Mouse (Mus musculus) midbrain, postnatal 0 days (tissue): ENCODE data around the gene Slc27a2. TPM values are rescaled to one million over a fixed set of nuclear protein-coding genes. Genes with fewer than 3 reads are reported as not detected.
"Not testable (repeated sequence)": the region's sequence is repeated elsewhere in the genome, so short reads cannot be mapped to it uniquely, and the experiment has no call there.

ENCODE experiments used
- ATAC-seq: fragments of 200-750 bp; cut with Nextera tagmentation; 2 replicates; pipeline ENCODE4 v1.8.0; 2017; ENCODE audit warnings: moderate number of reproducible peaks, mild to moderate bottlenecking, moderate TSS enrichment, moderate library complexity; ENCODE audit not compliant: low FRiP score
- DNase-seq: peaks from one replicate; pipeline ENCODE4 v3.0.0-alpha.2; 2015; ENCODE audit warnings: low spot score
- H3K27ac ChIP-seq: fragments of 300-500 bp; sonication (generic); 2 replicates; pipeline ENCODE4 v1.5.1; 2014; ENCODE audit warnings: low read depth, mild to moderate bottlenecking, low read length, mixed read lengths
- H3K27me3 ChIP-seq: fragments of 300-500 bp; sonication (generic); 2 replicates; pipeline ENCODE4 v1.6.1; 2014; ENCODE audit warnings: low read length, control low read depth, mixed read lengths; ENCODE audit not compliant: insufficient read depth
- H3K36me3 ChIP-seq: fragments of 300-500 bp; sonication (generic); 2 replicates; pipeline ENCODE4 v1.6.1; 2014; ENCODE audit warnings: low read length, control low read depth, mixed read lengths; ENCODE audit not compliant: insufficient read depth
- H3K4me1 ChIP-seq: fragments of 300-500 bp; sonication (generic); 2 replicates; pipeline ENCODE4 v1.6.1; 2014; ENCODE audit warnings: mild to moderate bottlenecking, control low read depth, antibody characterized with exemption, low read length, mixed read lengths; ENCODE audit not compliant: insufficient read depth
- H3K4me2 ChIP-seq: fragments of 300-500 bp; sonication (generic); 2 replicates; pipeline ENCODE4 v1.6.1; 2014; ENCODE audit warnings: low read depth, mild to moderate bottlenecking, low read length, mixed read lengths; ENCODE audit not compliant: poor library complexity, severe bottlenecking
- H3K4me3 ChIP-seq: fragments of 300-500 bp; sonication (generic); 2 replicates; pipeline ENCODE4 v1.5.1; 2014; ENCODE audit warnings: low read depth, mild to moderate bottlenecking, low read length, moderate library complexity
- H3K9ac ChIP-seq: fragments of 300-500 bp; sonication (generic); replicated peaks from 2 replicates; pipeline ENCODE4 v1.6.1; 2014; ENCODE audit warnings: mild to moderate bottlenecking, low read length, moderate library complexity, mixed read lengths; ENCODE audit not compliant: poor library complexity, severe bottlenecking
- H3K9me3 ChIP-seq: fragments of 300-500 bp; sonication (generic); 2 replicates; pipeline ENCODE4 v1.6.1; 2016; ENCODE audit warnings: low read length, control low read depth
- CTCF ChIP-seq: IDR thresholded peaks from 2 replicates; pipeline ENCODE4 v1.5.1; 2016; ENCODE audit warnings: antibody characterized with exemption, mild to moderate bottlenecking
- WGBS: fragments of 180-500 bp; shearing (Covaris S2); extraction: QIAGEN DNeasy Blood & Tissue Kit; methylation state at CpG from one replicate; pipeline ENCODE4 v1.1.7; 2014; 5-methylcytosine and 5-hydroxymethylcytosine counted together
- polyA plus RNA-seq: library from polyadenylated mRNA; unstranded; fragments of >200 nt; fragmentation: Nextera tagmentation; extraction: Ambion mirVana; gene quantifications from 2 replicates; pipeline ENCODE4 v1.2.1, GENCODE M21; 2015
- total RNA-seq: library from RNA; depleted of rRNA; stranded (reverse); fragments of >200 nt; gene quantifications from 2 replicates; pipeline ENCODE4 v1.2.3, GENCODE M21; 2014

Slc27a2 gene
- total and polyA plus RNA-seq, 2 experiments from 2014 or later = 10.7 to 10.9 TPM

- Histone ChIP-seq H3K27ac (no peak overlapping the region), H3K9me3 (no peaks in the 10 kb centered on the region), H3K4me3 (no peak overlapping the region), H3K4me1 (no peaks in the 10 kb centered on the region), H3K27me3 (no peaks in the 10 kb centered on the region), H3K4me2 (no peak overlapping the region), H3K9ac (no peak overlapping the region), H3K36me3 (no peaks in the 10 kb centered on the region)
- WGBS = 91% methylated on average over 14 of the region's 14 CpGs
- DNase-seq (no peak), ATAC-seq (no peak)
- TF ChIP-seq CTCF = no peak
Measured at GRCm38 (mm10) chr2:126601918-126602600, 49.9 kb downstream of the Slc27a2 start.

GRCm38 (mm10) chr2:126606061-126606687 lies 54.0 kb downstream of the Slc27a2 start:
- Histone ChIP-seq H3K27me3 (no peaks in the 10 kb centered on the region), H3K4me1 (no peaks in the 10 kb centered on the region), H3K36me3 (no peaks in the 10 kb centered on the region), H3K27ac (no peak overlapping the region), H3K4me2 (no peak overlapping the region), H3K4me3 (no peak overlapping the region), H3K9me3 (no peaks in the 10 kb centered on the region), H3K9ac (no peak overlapping the region)
- no peak for ATAC-seq
- WGBS = 86% methylated on average over 15 of the region's 15 CpGs
- no peak for TF ChIP-seq CTCF
- DNase-seq = no peak

GRCm38 (mm10) chr2:126606688-126607062 lies 54.5 kb downstream of the Slc27a2 start:
- ATAC-seq = no peak
- no peak overlapping the region for H3K4me2 ChIP-seq
- no peak overlapping the region for H3K9ac ChIP-seq
- no peak overlapping the region for H3K27ac ChIP-seq
- no peaks in the 10 kb centered on the region for H3K9me3 ChIP-seq
- H3K27me3 ChIP-seq = no peaks in the 10 kb centered on the region
- no peaks in the 10 kb centered on the region for H3K36me3 ChIP-seq
- DNase-seq = no peak
- no peak for TF ChIP-seq CTCF
- H3K4me3 ChIP-seq = no peak overlapping the region
- H3K4me1 ChIP-seq = no peaks in the 10 kb centered on the region
- 61% methylated on average over 4 of the region's 4 CpGs for WGBS

- no peaks in the 10 kb centered on the region for H3K36me3 ChIP-seq
- H3K9me3 ChIP-seq = no peaks in the 10 kb centered on the region
- H3K4me1 ChIP-seq = no peaks in the 10 kb centered on the region
- ATAC-seq (no peak), DNase-seq (no peak)
- 73% methylated on average over 10 of the region's 10 CpGs for WGBS
- no peak overlapping the region for H3K27ac ChIP-seq
- no peak for TF ChIP-seq CTCF
- H3K9ac ChIP-seq = no peak overlapping the region
- H3K4me2 ChIP-seq = no peak overlapping the region
- no peak overlapping the region for H3K4me3 ChIP-seq
- no peaks in the 10 kb centered on the region for H3K27me3 ChIP-seq
Measured at GRCm38 (mm10) chr2:126607553-126608203, 55.5 kb downstream of the Slc27a2 start.

GRCm38 (mm10) chr2:126609600-126609999 lies 57.4 kb downstream of the Slc27a2 start:
- ATAC-seq, H3K36me3 ChIP-seq, H3K27me3 ChIP-seq, H3K9ac ChIP-seq, H3K27ac ChIP-seq, H3K4me1 ChIP-seq, H3K9me3 ChIP-seq, DNase-seq, H3K4me3 ChIP-seq, H3K4me2 ChIP-seq: not testable (repeated sequence)
- 79% methylated on average over 12 of the region's 12 CpGs for WGBS

- DNase-seq (no peak), ATAC-seq (no peak)
- H3K36me3 ChIP-seq = no peaks in the 10 kb centered on the region
- H3K4me1 ChIP-seq = no peaks in the 10 kb centered on the region
- H3K27me3 ChIP-seq = no peaks in the 10 kb centered on the region
- H3K4me3 ChIP-seq = no peak overlapping the region
- no peak for TF ChIP-seq CTCF
- H3K9me3 ChIP-seq = no peaks in the 10 kb centered on the region
- no peak overlapping the region for H3K9ac ChIP-seq
- no peak overlapping the region for H3K4me2 ChIP-seq
- H3K27ac ChIP-seq = no peak overlapping the region
- WGBS = 84% methylated on average over 3 of the region's 3 CpGs
Measured at GRCm38 (mm10) chr2:126615355-126615754, 63.1 kb downstream of the Slc27a2 start.
